Mouse (Mus musculus): ENCODE data around the gene Olfr1330.
"Not testable (repeated sequence)": the region's sequence is repeated elsewhere in the genome, so short reads cannot be mapped to it uniquely, and the experiment has no call there.

Olfr1330 gene

DNA sequence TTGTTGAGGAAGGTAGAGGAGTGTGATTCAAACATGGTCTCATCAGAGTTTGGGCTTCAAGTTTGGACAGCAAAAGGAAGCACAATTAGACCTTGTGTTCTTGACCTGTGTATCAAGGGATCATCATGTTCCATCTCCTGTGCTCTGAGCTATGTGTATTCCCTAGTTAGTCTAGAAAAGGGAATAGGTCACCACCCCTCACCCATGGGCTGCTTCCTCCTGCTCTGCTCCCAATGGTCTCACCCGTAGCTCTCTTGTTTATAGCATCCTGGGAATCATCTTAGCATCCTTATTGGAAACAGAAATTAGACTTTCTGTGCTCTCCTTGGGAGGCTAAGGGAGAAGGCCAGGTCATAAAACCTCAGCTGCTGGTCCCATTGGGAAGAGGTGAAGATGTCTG lies at the start of gene Olfr1330:
Gene Olfr1330, plus strand, starts transcription at position 301 of the 400 bp plus-strand sequence.
- DNase-seq (ENCODE audit: low spot score), result no peak

DNA sequence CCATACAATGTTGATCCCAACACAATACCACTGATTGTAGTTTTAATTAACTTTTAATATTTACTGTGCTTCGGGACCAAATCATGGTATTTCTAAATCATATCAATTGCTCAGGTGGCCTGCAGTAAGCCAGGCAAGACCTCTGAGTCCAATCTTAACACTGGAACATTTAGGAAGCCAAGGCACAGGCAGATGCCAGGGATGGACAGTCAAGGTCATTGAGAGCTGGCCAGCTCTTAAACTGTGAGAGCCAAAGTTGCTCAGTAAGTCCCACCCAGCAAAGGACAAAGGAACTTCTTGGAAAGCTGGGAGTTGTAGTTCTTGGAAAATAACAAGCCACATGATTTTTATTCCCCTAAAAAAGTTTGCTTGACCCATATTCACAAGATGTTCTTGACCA lies 26.6 kb upstream of the Olfr1330 start:
- no peak for DNase-seq (ENCODE audit: low spot score)

DNA sequence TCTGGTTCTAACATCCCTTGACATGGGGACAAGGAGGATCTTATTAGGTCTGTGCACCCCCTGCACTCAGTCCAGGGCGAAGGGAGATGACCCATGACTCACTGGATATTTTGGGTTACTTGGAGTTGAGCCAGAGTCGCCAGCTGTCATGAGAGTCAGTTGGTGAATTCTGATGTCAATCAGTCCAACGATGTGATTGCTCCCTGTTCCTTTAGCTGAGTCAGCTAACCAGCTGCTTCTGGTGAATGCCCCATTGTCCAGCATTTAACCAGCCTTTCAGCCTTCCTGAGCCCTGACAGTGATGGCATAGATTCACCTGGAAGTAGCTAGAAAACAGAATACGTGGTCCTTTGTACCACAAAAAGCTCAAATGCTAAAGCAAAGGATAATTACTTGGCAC lies 25.7 kb upstream of the Olfr1330 start:
- DNase-seq (ENCODE audit: low spot score), result no peak

DNA sequence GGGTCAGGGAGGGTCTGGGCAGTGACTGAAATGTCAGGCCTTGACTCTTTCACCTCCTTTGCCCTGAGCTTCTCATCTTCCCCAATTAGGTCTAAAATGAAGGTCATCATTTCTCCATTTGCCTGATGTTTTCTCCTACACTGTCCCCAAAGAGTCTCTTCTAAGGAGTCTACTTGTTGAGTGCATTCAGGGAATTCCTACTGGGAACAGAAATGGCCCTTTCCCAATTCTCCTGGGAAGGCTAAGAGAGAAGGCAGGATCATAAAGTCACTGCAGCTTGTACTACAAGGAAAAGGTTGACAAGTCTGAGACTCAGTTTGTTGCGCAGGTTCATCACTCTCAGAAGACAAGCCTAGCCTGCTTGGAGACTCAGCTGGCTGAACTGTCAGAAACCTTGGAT lies 24.0 kb upstream of the Olfr1330 start, which contains the start of gene Olfr1331:
Gene Olfr1331, plus strand, starts transcription at position 301 of the 400 bp plus-strand sequence.
- DNase-seq (ENCODE audit: low spot score), result no peak

DNA sequence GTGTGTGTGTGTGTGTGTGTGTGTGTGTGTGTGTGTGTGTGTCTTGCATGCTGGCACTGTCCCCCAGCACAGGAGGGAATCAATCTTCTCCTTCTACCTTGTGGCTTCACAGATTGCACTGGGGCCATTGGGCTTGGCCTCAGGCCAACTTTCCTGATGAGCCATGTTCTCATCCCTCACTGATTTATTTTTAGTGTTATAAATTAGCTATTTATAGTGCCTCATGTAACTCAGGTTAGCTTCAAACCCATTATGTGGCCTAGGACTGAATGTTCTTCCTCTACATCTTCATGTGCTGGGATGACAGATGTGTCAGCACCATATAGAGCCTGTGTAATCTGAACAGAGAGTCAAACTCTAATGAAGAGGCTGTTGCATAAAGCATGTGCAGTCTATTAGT lies 20.8 kb upstream of the Olfr1330 start:
- no peak for DNase-seq (ENCODE audit: low spot score)

DNA sequence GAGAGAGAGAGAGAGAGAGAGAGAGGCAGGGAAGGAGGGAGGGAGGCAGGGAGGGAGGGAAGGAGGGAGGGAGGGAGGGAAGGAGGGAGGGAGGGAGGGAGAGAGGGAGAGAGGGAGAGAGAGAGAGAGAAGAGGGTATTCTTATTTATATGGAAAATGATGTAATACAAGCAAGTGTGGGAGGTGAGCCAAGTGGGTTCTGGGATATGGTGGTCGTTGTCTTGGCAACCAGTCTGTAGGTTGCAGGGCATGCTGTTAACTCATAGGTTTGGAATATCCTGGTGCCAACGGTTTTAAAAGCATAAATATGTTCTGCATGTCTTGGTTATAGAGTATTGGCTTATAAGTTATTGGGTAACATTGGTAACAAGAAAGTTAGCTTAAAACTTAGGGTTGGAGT lies 13.6 kb downstream of the Olfr1330 start:
- no peak for DNase-seq (ENCODE audit: low spot score)

DNA sequence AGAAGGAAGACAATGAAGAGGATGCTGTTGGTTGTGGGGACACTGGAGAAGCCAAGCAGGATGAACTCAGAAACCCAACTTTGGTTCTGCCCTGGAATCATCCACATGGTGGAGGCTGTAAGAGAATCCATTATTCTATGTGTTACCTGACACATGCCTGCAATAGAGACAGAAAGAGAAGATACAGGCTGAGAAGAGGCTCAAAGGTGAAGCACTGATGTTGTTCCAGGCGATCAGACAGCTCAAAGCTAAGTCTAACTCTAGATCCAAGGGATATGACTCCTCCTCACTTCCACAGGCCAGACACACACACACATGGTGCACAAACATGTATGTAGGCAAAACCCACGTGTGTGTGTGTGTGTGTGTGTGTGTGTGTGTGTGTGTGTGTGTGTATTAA lies 29.0 kb downstream of the Olfr1330 start, which contains the start of gene Olfr1329:
Gene Olfr1329, minus strand, starts transcription at position 101 of the 400 bp plus-strand sequence.
- DNase-seq (ENCODE audit: low spot score), result not testable (repeated sequence)

DNA sequence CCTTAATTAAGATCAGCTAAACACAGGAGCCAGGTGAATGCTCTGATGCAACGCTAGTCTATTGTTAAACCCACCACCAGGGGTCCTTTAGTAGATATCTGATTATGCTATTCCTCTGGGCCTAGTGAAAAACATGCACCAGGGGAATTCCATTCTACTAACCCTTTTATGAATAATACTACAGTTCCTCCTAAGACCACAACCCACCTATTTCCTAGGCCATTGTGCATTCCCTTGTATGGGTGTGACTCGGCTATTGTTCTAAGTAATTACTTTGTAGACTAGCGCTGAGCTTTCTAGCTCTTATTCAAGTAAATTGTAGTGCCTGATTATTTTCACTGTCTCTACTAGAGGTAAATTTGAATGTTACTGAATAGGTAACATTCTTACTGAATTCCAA lies 42.9 kb downstream of the Olfr1330 start:
- DNase-seq (ENCODE audit: low spot score), result not testable (repeated sequence)

DNA sequence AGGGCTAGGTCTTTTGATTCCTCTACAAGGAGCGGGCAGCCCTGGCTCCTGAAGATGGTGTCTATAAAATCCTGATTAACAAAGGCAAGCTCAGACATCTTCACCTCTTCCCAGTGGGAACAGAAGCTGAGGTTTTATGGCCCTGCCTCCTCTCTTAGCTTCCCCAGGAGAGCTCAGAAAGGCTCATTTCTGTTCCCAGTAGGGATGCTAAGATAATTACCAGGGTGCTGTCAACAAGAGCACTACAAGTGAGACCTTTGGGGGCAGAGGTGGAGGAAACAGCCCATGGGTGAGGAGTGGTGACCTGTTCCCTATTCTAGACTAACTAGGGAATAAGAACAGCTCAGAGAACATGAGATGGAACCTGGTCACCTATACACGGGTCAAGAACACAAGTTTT lies 50.1 kb downstream of the Olfr1330 start, which contains the start of gene Olfr1328:
Gene Olfr1328, minus strand, starts transcription at position 101 of the 400 bp plus-strand sequence.
- no peak for DNase-seq (ENCODE audit: low spot score)
